Mouse (Mus musculus) erythroblast, embryonic 14.5 days (primary cell): ENCODE results near the gene Pigo.

Source experiments
- GATA1 ChIP-seq: IDR thresholded peaks from 2 replicates; pipeline ENCODE4 v1.6.1; 2012; ENCODE audit warnings: low read length, inconsistent platforms, mixed read lengths
- TAL1 ChIP-seq: IDR thresholded peaks from 3 replicates; pipeline ENCODE4 v1.6.1; 2012; ENCODE audit warnings: low read length, inconsistent platforms, mixed read lengths

DNA sequence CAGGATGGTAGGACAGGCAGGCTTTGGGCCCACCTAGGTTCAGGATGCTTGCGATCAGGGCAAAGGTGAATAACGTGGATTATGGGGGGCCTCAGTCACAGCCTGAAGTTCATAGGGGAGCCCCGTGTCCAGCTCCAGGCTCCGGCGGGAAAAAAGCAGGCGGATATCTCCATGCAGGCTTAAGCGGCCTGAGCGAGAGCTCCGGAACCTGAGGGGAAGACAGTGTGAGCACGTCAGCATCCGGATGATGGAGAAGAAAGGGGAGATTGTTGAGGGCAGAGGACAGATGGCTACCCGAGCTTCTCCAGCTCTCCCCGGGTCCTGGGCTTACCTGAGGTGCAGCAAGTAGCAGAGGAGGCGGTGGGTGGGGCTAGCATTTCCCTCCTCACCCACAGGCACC lies 7.9 kb upstream of the Pigo start:
- no peak for TF ChIP-seq GATA1
- TF ChIP-seq TAL1 = no peak
